Mouse (Mus musculus) right cerebral cortex, postnatal 36 days (tissue): ENCODE data around the gene Top1.
"Not testable (repeated sequence)": the region's sequence is repeated elsewhere in the genome, so short reads cannot be mapped to it uniquely, and the experiment has no call there.

Experiments
- DNase-seq, 2 experiments: peaks; one replicate each; pipeline ENCODE4 v3.0.0; 2022; ENCODE audit warnings: low spot score in 2 of 2, mixed read lengths in 1 of 2

The Top1 gene

GRCm38 (mm10) chr2:160630872-160631597 is 14.7 kb upstream of the Top1 start:
- DNase-seq = no peak

- no peak for DNase-seq
These were observed 5.6 kb upstream of the Top1 start for GRCm38 (mm10) chr2:160639911-160640717.

- DNase-seq = no peak
These were observed 4.5 kb upstream of the Top1 start for GRCm38 (mm10) chr2:160641176-160641575.

GRCm38 (mm10) chr2:160646144-160646844 is 606 bp downstream of the Top1 start:
- no peak for DNase-seq

GRCm38 (mm10) chr2:160646845-160647178 is 1.1 kb downstream of the Top1 start:
- no peak for DNase-seq

GRCm38 (mm10) chr2:160648097-160648496 is 2.4 kb downstream of the Top1 start:
- no peak for DNase-seq

- no peak for DNase-seq
These were observed 3.4 kb downstream of the Top1 start for GRCm38 (mm10) chr2:160649072-160649471.

- DNase-seq = no peak
These were observed 5.5 kb downstream of the Top1 start for GRCm38 (mm10) chr2:160651165-160651564.

GRCm38 (mm10) chr2:160653218-160653617 is 7.5 kb downstream of the Top1 start:
- DNase-seq = no peak

- no peak for DNase-seq
These were observed 9.9 kb downstream of the Top1 start for GRCm38 (mm10) chr2:160655561-160655960.

- DNase-seq = no peak
These were observed 10.5 kb downstream of the Top1 start for GRCm38 (mm10) chr2:160656234-160656633.

GRCm38 (mm10) chr2:160657801-160658442 is 12.2 kb downstream of the Top1 start:
- no peak for DNase-seq

GRCm38 (mm10) chr2:160658811-160659210 is 13.1 kb downstream of the Top1 start:
- DNase-seq = no peak

GRCm38 (mm10) chr2:160664421-160664820 is 18.7 kb downstream of the Top1 start:
- no peak for DNase-seq

- DNase-seq = not testable (repeated sequence)
These were observed 19.3 kb downstream of the Top1 start for GRCm38 (mm10) chr2:160664986-160665385.

- DNase-seq = no peak
These were observed 21.6 kb downstream of the Top1 start for GRCm38 (mm10) chr2:160667259-160667658.

GRCm38 (mm10) chr2:160700271-160700670 is 54.6 kb downstream of the Top1 start:
- no peak for DNase-seq

GRCm38 (mm10) chr2:160701603-160702002 is 55.9 kb downstream of the Top1 start:
- DNase-seq = no peak

GRCm38 (mm10) chr2:160702824-160703223 is 57.1 kb downstream of the Top1 start:
- DNase-seq = no peak

- no peak for DNase-seq
These were observed 62.0 kb downstream of the Top1 start for GRCm38 (mm10) chr2:160707673-160708072.

GRCm38 (mm10) chr2:160715463-160716030 is 69.9 kb downstream of the Top1 start:
- no peak for DNase-seq

- no peak for DNase-seq
These were observed 71.6 kb downstream of the Top1 start for GRCm38 (mm10) chr2:160717269-160717668.
